Mouse (Mus musculus): ENCODE data around the gene Slc35f3. TPM values are rescaled to one million over a fixed set of nuclear protein-coding genes. Genes with fewer than 3 reads are reported as not detected.

The Slc35f3 gene
- total RNA-seq, 1 experiment: 0.18 TPM

DNA sequence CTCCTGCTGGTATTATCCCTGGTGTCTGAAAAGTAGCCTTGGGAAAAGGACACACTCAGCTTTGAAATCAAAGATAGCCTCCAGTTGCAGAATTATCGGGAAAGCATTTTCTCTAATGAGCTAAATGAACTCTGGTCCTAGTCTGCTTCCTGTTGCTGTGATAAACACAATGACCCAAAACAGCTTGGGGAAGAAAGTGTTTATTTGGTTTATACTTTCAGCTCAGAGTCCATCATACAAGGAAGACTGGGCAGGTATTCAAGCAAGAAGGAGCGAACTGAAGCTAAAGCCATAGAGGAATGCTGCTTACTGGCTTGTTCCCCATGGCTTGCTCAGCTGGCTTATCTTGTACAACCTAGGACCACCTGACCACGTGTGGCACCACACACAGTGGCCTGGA lies 67.9 kb downstream of the Slc35f3 start:
- Histone ChIP-seq H3K27ac (ENCODE audit: insufficient read depth, low read depth, low read length, poor library complexity, severe bottlenecking) (no peak overlapping the region), H3K4me1 (ENCODE audit: control insufficient read depth in 2 of 2, insufficient read depth in 2 of 2, low read length in 2 of 2, poor library complexity in 1 of 2) (no peaks in the 10 kb centered on the region), H3K9me3 (ENCODE audit: control insufficient read depth, insufficient read depth, low read depth, low read length) (no peaks in the 10 kb centered on the region), H3K4me3 (ENCODE audit: insufficient read depth in 1 of 2, low read depth in 1 of 2, low read length in 2 of 2, poor library complexity in 1 of 2, severe bottlenecking in 1 of 2) (no peak overlapping the region), H3K9ac (ENCODE audit: insufficient read depth, low read depth, low read length, poor library complexity, severe bottlenecking) (no peak overlapping the region), H3K36me3 (ENCODE audit: control insufficient read depth, insufficient read depth, low read length, poor library complexity, severe bottlenecking) (no peaks in the 10 kb centered on the region)
- TF ChIP-seq ZNF384 (IDR thresholded peaks at IDR 0.05; ENCODE audit: low read depth, low read length) (no peak), CHD2 (IDR thresholded peaks at IDR 0.05; ENCODE audit: low read depth, low read length) (no peak), HCFC1 (IDR thresholded peaks at IDR 0.05; ENCODE audit: borderline replicate concordance, insufficient read depth, low read length) (no peak), ZC3H11A (IDR thresholded peaks at IDR 0.05; ENCODE audit: borderline replicate concordance, low read depth, low read length) (no peak), MAFK (IDR thresholded peaks at IDR 0.05; ENCODE audit: insufficient read depth, low read depth, low read length) (no peak)
- in situ Hi-C loops (cut with MboI; ENCODE audit: low sequenced_read_pairs in 2 of 2, unreplicated experiment in 2 of 2): no loop called here
- no peak for DNase-seq (ENCODE audit: low read depth, low spot score)

DNA sequence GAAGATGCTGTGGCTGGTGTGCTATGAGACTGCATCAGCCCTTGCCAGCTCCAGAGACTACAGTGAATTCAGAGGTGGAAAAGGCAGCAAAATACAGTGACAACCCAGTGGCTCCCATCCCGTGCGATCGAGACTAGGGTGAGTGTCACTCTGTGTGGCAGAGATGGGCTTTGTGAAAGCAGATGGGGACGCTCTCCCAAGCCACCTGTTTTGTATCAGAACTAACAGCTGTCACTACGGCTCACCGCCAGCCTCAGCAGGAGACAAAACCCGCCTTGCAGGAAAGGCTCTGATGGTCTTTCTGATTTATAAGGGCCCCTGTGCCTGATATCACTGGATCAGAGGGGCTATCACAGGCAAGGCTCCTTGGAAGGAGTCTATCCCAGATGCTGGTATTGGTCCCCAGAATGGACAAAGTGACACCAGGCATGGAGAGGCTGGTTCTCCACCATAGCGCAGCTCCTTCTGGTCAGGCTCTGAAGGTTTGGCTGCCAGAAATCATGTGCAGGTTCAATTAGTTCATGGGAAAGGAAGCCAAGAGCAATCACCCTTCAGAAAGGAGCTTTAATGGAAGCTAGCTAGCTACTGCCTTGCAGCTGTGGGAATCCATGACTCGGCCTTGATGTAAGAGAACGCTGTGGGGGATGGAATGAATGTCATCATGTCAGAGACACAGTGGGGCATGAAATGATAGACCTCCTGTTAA lies 70.1 kb downstream of the Slc35f3 start:
- H3K9me3 ChIP-seq (ENCODE audit: control insufficient read depth, insufficient read depth, low read depth, low read length): no peaks in the 10 kb centered on the region
- no peak overlapping the region for H3K9ac ChIP-seq (ENCODE audit: insufficient read depth, low read depth, low read length, poor library complexity, severe bottlenecking)
- no peaks in the 10 kb centered on the region for H3K4me1 ChIP-seq (ENCODE audit: control insufficient read depth in 2 of 2, insufficient read depth in 2 of 2, low read length in 2 of 2, poor library complexity in 1 of 2)
- H3K36me3 ChIP-seq (ENCODE audit: control insufficient read depth, insufficient read depth, low read length, poor library complexity, severe bottlenecking): no peaks in the 10 kb centered on the region
- TF ChIP-seq CHD2 (IDR thresholded peaks at IDR 0.05; ENCODE audit: low read depth, low read length) (no peak), MAFK (IDR thresholded peaks at IDR 0.05; ENCODE audit: insufficient read depth, low read depth, low read length) (no peak), ZC3H11A (IDR thresholded peaks at IDR 0.05; ENCODE audit: borderline replicate concordance, low read depth, low read length) (no peak), HCFC1 (IDR thresholded peaks at IDR 0.05; ENCODE audit: borderline replicate concordance, insufficient read depth, low read length) (no peak), ZNF384 (IDR thresholded peaks at IDR 0.05; ENCODE audit: low read depth, low read length) (no peak)
- in situ Hi-C loops (cut with MboI; ENCODE audit: low sequenced_read_pairs in 2 of 2, unreplicated experiment in 2 of 2): no loop called here
- no peak for DNase-seq (ENCODE audit: low read depth, low spot score)
- no peak overlapping the region for H3K4me3 ChIP-seq (ENCODE audit: insufficient read depth in 1 of 2, low read depth in 1 of 2, low read length in 2 of 2, poor library complexity in 1 of 2, severe bottlenecking in 1 of 2)
- no peak overlapping the region for H3K27ac ChIP-seq (ENCODE audit: insufficient read depth, low read depth, low read length, poor library complexity, severe bottlenecking)

DNA sequence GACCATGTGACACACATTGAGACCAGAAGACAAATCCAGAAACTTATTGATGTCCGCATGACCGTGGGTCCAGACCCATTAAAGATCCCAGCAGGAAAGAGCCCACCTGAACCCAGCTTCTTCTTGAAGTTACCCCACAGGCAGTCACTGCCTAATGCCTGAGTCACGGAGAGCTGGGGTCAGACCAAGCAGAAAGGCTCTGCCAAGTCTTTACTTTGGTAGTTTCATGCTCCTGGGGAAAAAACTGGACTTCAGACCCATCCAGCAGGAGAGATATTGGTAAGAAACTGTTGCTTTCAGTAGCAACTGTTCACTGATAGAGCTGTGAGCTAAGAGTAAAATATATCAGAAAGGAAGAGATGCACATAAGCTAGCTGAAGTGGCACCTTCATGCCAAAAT lies 73.5 kb downstream of the Slc35f3 start:
- no peaks in the 10 kb centered on the region for H3K4me1 ChIP-seq (ENCODE audit: control insufficient read depth in 2 of 2, insufficient read depth in 2 of 2, low read length in 2 of 2, poor library complexity in 1 of 2)
- no peaks in the 10 kb centered on the region for H3K36me3 ChIP-seq (ENCODE audit: control insufficient read depth, insufficient read depth, low read length, poor library complexity, severe bottlenecking)
- DNase-seq (ENCODE audit: low read depth, low spot score): no peak
- no peak overlapping the region for H3K27ac ChIP-seq (ENCODE audit: insufficient read depth, low read depth, low read length, poor library complexity, severe bottlenecking)
- no peaks in the 10 kb centered on the region for H3K9me3 ChIP-seq (ENCODE audit: control insufficient read depth, insufficient read depth, low read depth, low read length)
- H3K9ac ChIP-seq (ENCODE audit: insufficient read depth, low read depth, low read length, poor library complexity, severe bottlenecking): no peak overlapping the region
- in situ Hi-C loops (cut with MboI; ENCODE audit: low sequenced_read_pairs in 2 of 2, unreplicated experiment in 2 of 2): no loop called here
- TF ChIP-seq HCFC1 (IDR thresholded peaks at IDR 0.05; ENCODE audit: borderline replicate concordance, insufficient read depth, low read length): no peak
- TF ChIP-seq MAFK (IDR thresholded peaks at IDR 0.05; ENCODE audit: insufficient read depth, low read depth, low read length): no peak
- no peak for TF ChIP-seq ZC3H11A (IDR thresholded peaks at IDR 0.05; ENCODE audit: borderline replicate concordance, low read depth, low read length)
- no peak for TF ChIP-seq CHD2 (IDR thresholded peaks at IDR 0.05; ENCODE audit: low read depth, low read length)
- TF ChIP-seq ZNF384 (IDR thresholded peaks at IDR 0.05; ENCODE audit: low read depth, low read length): no peak
- H3K4me3 ChIP-seq (ENCODE audit: insufficient read depth in 1 of 2, low read depth in 1 of 2, low read length in 2 of 2, poor library complexity in 1 of 2, severe bottlenecking in 1 of 2): no peak overlapping the region

DNA sequence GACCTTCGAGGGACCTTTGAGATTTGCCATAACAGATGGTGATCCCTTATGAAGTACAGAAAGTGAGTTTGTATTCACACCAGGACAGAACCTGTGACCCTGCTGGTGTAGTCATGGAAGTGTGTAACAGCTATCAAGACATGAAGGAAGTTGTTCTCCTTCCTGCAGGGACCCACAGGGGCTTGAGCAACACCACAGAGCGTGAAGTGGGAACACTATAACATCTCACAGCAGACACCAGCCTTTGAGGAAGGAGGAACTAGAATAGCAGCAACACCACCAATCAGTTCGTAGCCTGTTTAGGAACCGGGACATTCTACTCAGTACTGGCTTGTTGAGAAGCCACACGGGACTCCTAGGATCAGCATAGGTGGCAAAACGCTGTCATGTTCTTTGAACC lies 81.2 kb downstream of the Slc35f3 start:
- H3K9me3 ChIP-seq (ENCODE audit: control insufficient read depth, insufficient read depth, low read depth, low read length): no peaks in the 10 kb centered on the region
- no peaks in the 10 kb centered on the region for H3K36me3 ChIP-seq (ENCODE audit: control insufficient read depth, insufficient read depth, low read length, poor library complexity, severe bottlenecking)
- 0 out of 4 replicates have a peak, but pooled peaks cover 0 to 3% of the 10 kb centered on the region in 2 experiments for H3K4me1 ChIP-seq (ENCODE audit: control insufficient read depth in 2 of 2, insufficient read depth in 2 of 2, low read length in 2 of 2, poor library complexity in 1 of 2)
- no peak overlapping the region for H3K4me3 ChIP-seq (ENCODE audit: insufficient read depth in 1 of 2, low read depth in 1 of 2, low read length in 2 of 2, poor library complexity in 1 of 2, severe bottlenecking in 1 of 2)
- DNase-seq (ENCODE audit: low read depth, low spot score): no peak
- no peak overlapping the region for H3K27ac ChIP-seq (ENCODE audit: insufficient read depth, low read depth, low read length, poor library complexity, severe bottlenecking)
- in situ Hi-C loops (cut with MboI; ENCODE audit: low sequenced_read_pairs in 2 of 2, unreplicated experiment in 2 of 2): no loop called here
- TF ChIP-seq HCFC1 (IDR thresholded peaks at IDR 0.05; ENCODE audit: borderline replicate concordance, insufficient read depth, low read length) (no peak), CHD2 (IDR thresholded peaks at IDR 0.05; ENCODE audit: low read depth, low read length) (no peak), ZC3H11A (IDR thresholded peaks at IDR 0.05; ENCODE audit: borderline replicate concordance, low read depth, low read length) (no peak), ZNF384 (IDR thresholded peaks at IDR 0.05; ENCODE audit: low read depth, low read length) (no peak), MAFK (IDR thresholded peaks at IDR 0.05; ENCODE audit: insufficient read depth, low read depth, low read length) (no peak)
- H3K9ac ChIP-seq (ENCODE audit: insufficient read depth, low read depth, low read length, poor library complexity, severe bottlenecking): no peak overlapping the region
